Mouse (Mus musculus): ENCODE results near the gene Vstm2b.

DNA sequence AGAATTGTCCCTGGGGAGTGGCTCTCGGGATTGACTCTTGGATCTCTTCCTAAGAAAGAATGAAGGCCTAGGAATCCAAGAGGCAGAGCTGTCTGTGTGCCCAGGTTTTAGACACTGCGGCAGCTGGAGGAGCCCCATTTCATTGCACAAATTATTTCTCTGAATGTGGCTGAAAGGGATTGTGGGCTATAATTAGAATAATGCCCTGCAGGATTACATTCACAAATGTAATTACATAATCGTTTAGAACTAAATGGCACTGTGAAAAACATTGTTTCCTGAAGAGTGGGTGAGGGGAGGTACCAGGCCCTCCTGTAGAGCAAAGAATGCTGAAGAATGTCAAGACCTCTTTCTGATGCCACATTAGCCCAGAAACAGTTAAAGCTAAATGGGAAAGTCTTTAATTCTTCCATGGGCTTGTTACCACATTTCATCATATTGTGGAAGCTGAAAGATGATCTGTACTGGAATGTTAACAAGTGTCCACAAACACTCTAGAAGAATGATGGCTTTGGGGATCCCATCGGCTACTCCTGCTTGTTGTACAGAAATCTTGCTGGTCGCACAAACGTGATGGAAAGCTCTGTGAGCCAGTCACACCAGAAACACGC is 24.6 kb upstream of the Vstm2b start:
- TF ChIP-seq CTCF (IDR thresholded peaks at IDR 0.05; ENCODE audit: borderline replicate concordance, control insufficient read depth, extremely low read depth, insufficient read depth, low read length, poor library complexity) (no peak), POLR2A (IDR thresholded peaks at IDR 0.05; ENCODE audit: control insufficient read depth, extremely low read depth, insufficient read depth, low read length, poor library complexity) (no peak)

All from thymus, adult 2 months (tissue).